Mouse (Mus musculus) ES-E14 (cell line): ENCODE data around the gene Pitpnc1.

Experiments
- HCFC1 ChIP-seq: IDR thresholded peaks from 2 replicates; pipeline ENCODE4 v1.6.1; 2012; ENCODE audit warnings: low read length, inconsistent platforms, borderline replicate concordance; ENCODE audit not compliant: insufficient read depth
- MAFK ChIP-seq: IDR thresholded peaks from 2 replicates; pipeline ENCODE4 v1.6.1; 2014; ENCODE audit warnings: mild to moderate bottlenecking, low read depth, low read length, inconsistent platforms; ENCODE audit not compliant: insufficient read depth
- ZC3H11A ChIP-seq: IDR thresholded peaks from 2 replicates; pipeline ENCODE4 v1.6.1; 2012; ENCODE audit warnings: low read depth, mild to moderate bottlenecking, inconsistent platforms, low read length, borderline replicate concordance

GRCm38 (mm10) chr11:107397326-107397998 is 73.0 kb downstream of the Pitpnc1 start:
- no peak for TF ChIP-seq MAFK
- no peak for TF ChIP-seq HCFC1
- no peak for TF ChIP-seq ZC3H11A
